Mouse (Mus musculus) cerebellum, adult 2 months (tissue): ENCODE measurements at regions not wholly inside any gene's neighbourhood (a gene's known extent, or its start where the extent isn't known, plus 50 kb on each side); places are given as distances from the start of the nearest gene placed in this dataset.

Experiments used
- CTCF ChIP-seq: fragments of 200-500 bp; IDR thresholded peaks from 2 replicates; pipeline ENCODE4 v1.5.1; 2011; ENCODE audit warnings: low read depth, mild to moderate bottlenecking, control low read depth, low read length, moderate library complexity, borderline replicate concordance; ENCODE audit not compliant: insufficient read depth
- POLR2A ChIP-seq: fragments of 200-500 bp; IDR thresholded peaks from 2 replicates; pipeline ENCODE4 v1.6.1; 2011; ENCODE audit warnings: low read length, control low read depth, borderline replicate concordance; ENCODE audit not compliant: insufficient read depth

DNA sequence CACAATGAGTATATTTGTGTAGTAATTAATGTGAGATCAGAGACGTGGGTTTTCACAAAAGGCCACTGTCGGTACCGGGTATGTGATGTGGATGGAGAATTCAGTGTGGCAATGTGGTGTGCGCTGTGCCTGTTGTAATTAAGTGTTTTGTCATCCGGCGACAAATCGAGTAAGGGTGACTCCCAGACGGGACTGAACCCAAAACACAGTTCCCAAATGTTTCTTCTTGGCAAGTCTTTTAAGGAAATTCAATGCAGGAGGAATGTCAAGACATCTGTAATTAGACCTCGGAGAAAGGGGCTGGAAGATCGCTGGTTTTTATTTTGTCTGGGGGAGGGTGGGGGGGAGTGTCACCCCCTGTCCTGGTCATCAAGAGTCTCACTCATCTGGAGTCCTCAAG is 72.3 kb upstream of the Tbx3 start:
- TF ChIP-seq POLR2A = no peak
- no peak for TF ChIP-seq CTCF
